Mouse (Mus musculus) limb, embryonic 10.5 days (tissue): ENCODE measurements around the gene Slc44a2. TPM values are rescaled to one million over a fixed set of nuclear protein-coding genes. Genes with fewer than 3 reads are reported as not detected.

Source experiments
- DNase-seq: peaks from one replicate; pipeline ENCODE4 v3.0.0-alpha.2; 2017; ENCODE audit warnings: low spot score
- H3K27ac ChIP-seq: fragments of 300-500 bp; sonication (generic); 2 replicates; pipeline ENCODE4 v1.5.1; 2016; ENCODE audit warnings: mild to moderate bottlenecking
- H3K27me3 ChIP-seq: fragments of 300-500 bp; sonication (generic); 2 replicates; pipeline ENCODE4 v1.6.1; 2016; ENCODE audit warnings: low read depth, mild to moderate bottlenecking; ENCODE audit not compliant: poor library complexity, severe bottlenecking
- H3K36me3 ChIP-seq: fragments of 300-500 bp; sonication (generic); 2 replicates; pipeline ENCODE4 v1.6.1; 2016; ENCODE audit warnings: mild to moderate bottlenecking, moderate library complexity
- H3K4me1 ChIP-seq: fragments of 300-500 bp; sonication (generic); 2 replicates; pipeline ENCODE4 v1.6.1; 2016
- H3K4me3 ChIP-seq: fragments of 300-500 bp; sonication (generic); 2 replicates; pipeline ENCODE4 v1.5.1; 2016; ENCODE audit warnings: mild to moderate bottlenecking, moderate library complexity
- H3K9me3 ChIP-seq: fragments of 300-500 bp; sonication (generic); replicated peaks from 2 replicates; pipeline ENCODE4 v1.6.1; 2016; ENCODE audit warnings: mild to moderate bottlenecking
- WGBS: fragments of 180-500 bp; shearing (Covaris S2); methylation state at CpG from one replicate; pipeline ENCODE4 v1.1.7; 2016; 5-methylcytosine and 5-hydroxymethylcytosine counted together
- polyA plus RNA-seq: library from polyadenylated mRNA; unstranded; fragments of >200 nt; fragmentation: Nextera tagmentation; extraction: Ambion mirVana; gene quantifications from 2 replicates; pipeline ENCODE4 v1.2.1, GENCODE M21; 2016

Slc44a2 gene
- polyA plus RNA-seq, 1 experiment from 2014 or later = 81.1 TPM

GRCm38 (mm10) chr9:21329041-21329440 lies 8.5 kb downstream of the Slc44a2 start:
- Histone ChIP-seq H3K27me3 (no peaks in the 10 kb centered on the region), H3K36me3 (peaks cover 30% of the 10 kb centered on the region), H3K9me3 (no peaks in the 10 kb centered on the region), H3K4me3 (no peak overlapping the region), H3K4me1 (peaks cover 14% of the 10 kb centered on the region), H3K27ac (no peak overlapping the region)
- DNase-seq = no peak
- 74% methylated on average over 3 of the region's 5 CpGs for WGBS

GRCm38 (mm10) chr9:21329699-21330289 lies 9.3 kb downstream of the Slc44a2 start:
- Histone ChIP-seq H3K36me3 (peaks cover 22% of the 10 kb centered on the region), H3K4me3 (no peak overlapping the region), H3K27ac (no peak overlapping the region), H3K27me3 (no peaks in the 10 kb centered on the region), H3K9me3 (no peaks in the 10 kb centered on the region), H3K4me1 (peaks cover 14% of the 10 kb centered on the region)
- no peak for DNase-seq
- WGBS = 93% methylated on average over 10 of the region's 10 CpGs

GRCm38 (mm10) chr9:21331365-21332140 lies 11.1 kb downstream of the Slc44a2 start:
- peaks cover 14% of the 10 kb centered on the region for H3K4me1 ChIP-seq
- 90% methylated on average over 12 of the region's 12 CpGs for WGBS
- no peaks in the 10 kb centered on the region for H3K9me3 ChIP-seq
- no peaks in the 10 kb centered on the region for H3K27me3 ChIP-seq
- no peak overlapping the region for H3K27ac ChIP-seq
- H3K4me3 ChIP-seq = no peak overlapping the region
- H3K36me3 ChIP-seq = peaks cover 12% of the 10 kb centered on the region
- DNase-seq = no peak

GRCm38 (mm10) chr9:21332161-21333061 lies 11.9 kb downstream of the Slc44a2 start:
- Histone ChIP-seq H3K4me1 (peaks cover 15% of the 10 kb centered on the region), H3K27me3 (peaks cover under 1% of the 10 kb centered on the region; the same call in 1 of the 2 replicates), H3K4me3 (no peak overlapping the region), H3K9me3 (no peaks in the 10 kb centered on the region), H3K27ac (peak overlapping the region; percentile 11; the same call in 1 of the 2 replicates), H3K36me3 (peaks cover 12% of the 10 kb centered on the region)
- 59% methylated on average over 9 of the region's 9 CpGs for WGBS
- no peak for DNase-seq

- DNase-seq = no peak
- Histone ChIP-seq H3K9me3 (no peaks in the 10 kb centered on the region), H3K27me3 (peaks cover 9% of the 10 kb centered on the region; the same call in 1 of the 2 replicates), H3K36me3 (peaks cover 18% of the 10 kb centered on the region), H3K4me3 (no peak overlapping the region), H3K27ac (no peak overlapping the region), H3K4me1 (peaks cover 22% of the 10 kb centered on the region)
- 90% methylated on average over 1 of the region's 1 CpGs for WGBS
Observed at GRCm38 (mm10) chr9:21333523-21333922, 13.0 kb downstream of the Slc44a2 start.

- H3K4me1 ChIP-seq = peaks cover 22% of the 10 kb centered on the region
- no peak overlapping the region for H3K4me3 ChIP-seq
- no peak overlapping the region for H3K27ac ChIP-seq
- H3K36me3 ChIP-seq = peaks cover 18% of the 10 kb centered on the region
- H3K9me3 ChIP-seq = no peaks in the 10 kb centered on the region
- no peak for DNase-seq
- peaks cover 9% of the 10 kb centered on the region; the same call in 1 of the 2 replicates for H3K27me3 ChIP-seq
Observed at GRCm38 (mm10) chr9:21334747-21335146, 14.2 kb downstream of the Slc44a2 start.

GRCm38 (mm10) chr9:21335391-21335790 lies 14.9 kb downstream of the Slc44a2 start:
- WGBS = 82% methylated on average over 4 of the region's 4 CpGs
- no peak overlapping the region for H3K4me3 ChIP-seq
- H3K27ac ChIP-seq = no peak overlapping the region
- peaks cover 16% of the 10 kb centered on the region for H3K36me3 ChIP-seq
- H3K27me3 ChIP-seq = peaks cover 9% of the 10 kb centered on the region; the same call in 1 of the 2 replicates
- H3K9me3 ChIP-seq = no peaks in the 10 kb centered on the region
- peaks cover 22% of the 10 kb centered on the region for H3K4me1 ChIP-seq
- DNase-seq = no peak

- no peak for DNase-seq
- 88% methylated on average over 8 of the region's 8 CpGs for WGBS
Observed at GRCm38 (mm10) chr9:21336491-21336890, 16.0 kb downstream of the Slc44a2 start.

GRCm38 (mm10) chr9:21337652-21338051 lies 17.2 kb downstream of the Slc44a2 start:
- H3K4me3 ChIP-seq = peak overlapping the region; percentile 28
- peak; percentile 58 for DNase-seq
- 10% methylated on average over 20 of the region's 20 CpGs for WGBS
- peaks cover 14% of the 10 kb centered on the region for H3K4me1 ChIP-seq
- peaks cover 9% of the 10 kb centered on the region; the same call in 1 of the 2 replicates for H3K27me3 ChIP-seq
- H3K9me3 ChIP-seq = no peaks in the 10 kb centered on the region
- peaks cover 29% of the 10 kb centered on the region for H3K36me3 ChIP-seq
- H3K27ac ChIP-seq = peak overlapping the region; percentile 64

More at GRCm38 (mm10) chr9:21336491-21336890, 16.0 kb downstream of the Slc44a2 start:
- H3K4me1 ChIP-seq = peaks cover 22% of the 10 kb centered on the region
- peaks cover 9% of the 10 kb centered on the region; the same call in 1 of the 2 replicates for H3K27me3 ChIP-seq
- H3K36me3 ChIP-seq = peaks cover 18% of the 10 kb centered on the region
- H3K4me3 ChIP-seq = no peak overlapping the region
- no peaks in the 10 kb centered on the region for H3K9me3 ChIP-seq
- H3K27ac ChIP-seq = no peak overlapping the region

- Histone ChIP-seq H3K36me3 (peaks cover 55% of the 10 kb centered on the region), H3K4me1 (peaks cover 8% of the 10 kb centered on the region), H3K4me3 (no peak overlapping the region), H3K27me3 (peaks cover 9% of the 10 kb centered on the region; the same call in 1 of the 2 replicates), H3K9me3 (no peaks in the 10 kb centered on the region), H3K27ac (no peak overlapping the region)
- no peak for DNase-seq
- whole genome bisulfite sequencing = 89% methylated on average over 4 of the region's 4 CpGs
Observed at GRCm38 (mm10) chr9:21340411-21340810, 19.9 kb downstream of the Slc44a2 start.

GRCm38 (mm10) chr9:21346627-21347365 lies 26.3 kb downstream of the Slc44a2 start:
- no peak for DNase-seq
- Histone ChIP-seq H3K27ac (no peak overlapping the region), H3K4me1 (no peaks in the 10 kb centered on the region), H3K9me3 (no peaks in the 10 kb centered on the region), H3K36me3 (peaks cover 89% of the 10 kb centered on the region), H3K4me3 (no peak overlapping the region), H3K27me3 (no peaks in the 10 kb centered on the region)
- 73% methylated on average over 16 of the region's 16 CpGs for WGBS

- peaks cover 10% of the 10 kb centered on the region for H3K4me1 ChIP-seq
- H3K27ac ChIP-seq = no peak overlapping the region
- H3K27me3 ChIP-seq = no peaks in the 10 kb centered on the region
- no peak for DNase-seq
- WGBS = 98% methylated on average over 3 of the region's 3 CpGs
- H3K4me3 ChIP-seq = no peak overlapping the region
- H3K36me3 ChIP-seq = peaks cover 89% of the 10 kb centered on the region
- H3K9me3 ChIP-seq = no peaks in the 10 kb centered on the region
Observed at GRCm38 (mm10) chr9:21348152-21348551, 27.7 kb downstream of the Slc44a2 start.
